Mouse (Mus musculus): Measurements from ENCODE around the gene Cryba2. TPM values are rescaled to one million over a fixed set of nuclear protein-coding genes. Genes with fewer than 3 reads are reported as not detected.

The Cryba2 gene
- polyA plus RNA-seq, 1 experiment from 2014 or later, result not detected

DNA sequence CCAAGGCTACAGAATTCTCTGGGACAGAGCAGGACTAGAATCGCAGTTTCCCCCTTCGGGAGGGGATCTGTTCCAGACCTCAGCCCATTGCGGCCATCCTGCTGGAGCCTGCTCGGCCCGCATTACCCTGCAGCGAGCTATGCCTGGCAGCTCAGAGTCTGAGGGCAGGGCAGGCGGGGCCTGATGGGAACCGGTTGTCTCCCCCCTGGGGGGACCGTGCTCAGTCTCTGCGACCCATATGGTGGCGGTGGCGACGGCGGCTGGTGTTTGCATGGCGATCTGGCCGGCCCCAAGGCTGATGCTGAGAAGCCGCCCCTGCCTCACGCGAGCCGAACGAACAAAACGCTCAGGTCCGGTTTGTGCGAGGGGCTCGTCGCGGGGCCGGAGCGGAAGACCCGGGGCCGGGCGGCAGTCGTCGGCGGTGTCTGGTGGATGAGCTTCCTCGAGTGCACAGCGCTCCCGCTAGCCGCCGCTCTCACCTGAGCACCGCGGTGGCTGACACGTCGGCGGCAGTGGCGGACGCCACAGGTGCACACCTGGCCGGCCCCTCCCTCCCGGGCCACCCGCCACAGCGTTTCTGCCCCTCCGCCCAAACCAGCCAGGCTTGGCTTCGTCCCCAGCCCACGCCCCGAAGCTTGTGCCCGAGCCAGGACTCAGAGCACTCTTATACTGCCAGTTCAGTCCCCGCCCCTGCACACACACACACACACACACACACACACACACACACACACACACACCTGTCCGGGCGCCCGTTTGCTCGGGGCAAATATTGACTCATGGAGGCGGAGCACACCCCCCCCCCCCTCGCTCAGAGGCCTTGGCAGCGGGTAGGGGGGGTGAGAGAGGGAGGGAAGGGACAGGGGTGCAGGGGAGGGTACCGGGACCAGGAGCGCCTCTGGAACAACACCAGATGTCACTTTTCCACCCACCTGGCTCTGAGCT, 7.7 kb upstream of the Cryba2 start:
- Histone ChIP-seq H3K4me3 (peak overlapping the region; percentile 30), H3K9me3 (no peaks in the 10 kb centered on the region), H3K9ac (no peak overlapping the region; the same call in 1 of the 2 replicates), H3K4me1 (peaks cover 27% of the 10 kb centered on the region), H3K27me3 (peaks cover 100% of the 10 kb centered on the region), H3K36me3 (no peaks in the 10 kb centered on the region), H3K4me2 (replicated peaks) (peak overlapping the region; percentile 65), H3K27ac (no peak overlapping the region)
- ATAC-seq (ENCODE audit: low FRiP score, low read depth), result no peak
- WGBS, result under 1% methylated on average over 63 of the region's 66 CpGs

- H3K4me1 ChIP-seq, result peaks cover 27% of the 10 kb centered on the region
- H3K4me2 ChIP-seq (replicated peaks), result no peak overlapping the region
- no peak for ATAC-seq (ENCODE audit: low FRiP score, low read depth)
- WGBS, result 7% methylated on average over 7 of the region's 10 CpGs
- H3K27me3 ChIP-seq, result peaks cover 99% of the 10 kb centered on the region
- no peaks in the 10 kb centered on the region for H3K9me3 ChIP-seq
- no peak overlapping the region for H3K27ac ChIP-seq
- H3K4me3 ChIP-seq, result no peak overlapping the region
- H3K36me3 ChIP-seq, result no peaks in the 10 kb centered on the region
- H3K9ac ChIP-seq, result no peak overlapping the region
These were observed 5.9 kb upstream of the Cryba2 start for GRCm38 (mm10) chr1:74898656-74899431.

DNA sequence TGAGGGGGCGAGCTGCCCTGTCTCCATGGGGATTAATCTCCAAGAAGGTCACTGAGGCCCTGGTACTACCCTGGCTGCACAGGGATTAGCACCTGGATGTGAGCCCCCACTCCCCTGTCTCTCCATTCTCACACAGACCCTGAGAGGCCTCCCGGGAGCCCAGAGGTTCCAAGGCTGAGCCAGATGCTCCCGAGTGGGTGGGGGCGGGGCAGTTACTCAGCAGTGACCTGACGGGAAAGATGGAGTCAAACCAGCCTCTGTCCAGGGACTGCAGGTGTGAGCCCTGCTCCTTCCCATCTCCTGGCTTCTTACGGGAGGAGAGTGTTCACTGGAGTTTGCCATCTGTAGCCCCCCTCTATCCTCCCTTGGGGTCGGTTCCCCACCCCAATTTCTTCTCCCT, 5.0 kb upstream of the Cryba2 start:
- Histone ChIP-seq H3K9ac (no peak overlapping the region), H3K4me3 (no peak overlapping the region), H3K36me3 (no peaks in the 10 kb centered on the region), H3K27me3 (peaks cover 99% of the 10 kb centered on the region), H3K9me3 (no peaks in the 10 kb centered on the region), H3K4me1 (peaks cover 27% of the 10 kb centered on the region), H3K27ac (no peak overlapping the region), H3K4me2 (replicated peaks) (no peak overlapping the region)
- WGBS, result 3% methylated on average over 7 of the region's 7 CpGs
- no peak for ATAC-seq (ENCODE audit: low FRiP score, low read depth)

GRCm38 (mm10) chr1:74894966-74895365, 2.0 kb upstream of the Cryba2 start:
- Histone ChIP-seq H3K4me2 (replicated peaks) (no peak overlapping the region), H3K27me3 (peaks cover 99% of the 10 kb centered on the region), H3K36me3 (no peaks in the 10 kb centered on the region), H3K4me3 (no peak overlapping the region), H3K27ac (no peak overlapping the region), H3K9me3 (no peaks in the 10 kb centered on the region), H3K9ac (no peak overlapping the region), H3K4me1 (peaks cover 15% of the 10 kb centered on the region)
- 17% methylated on average over 4 of the region's 4 CpGs for WGBS
- ATAC-seq (ENCODE audit: low FRiP score, low read depth), result no peak

DNA sequence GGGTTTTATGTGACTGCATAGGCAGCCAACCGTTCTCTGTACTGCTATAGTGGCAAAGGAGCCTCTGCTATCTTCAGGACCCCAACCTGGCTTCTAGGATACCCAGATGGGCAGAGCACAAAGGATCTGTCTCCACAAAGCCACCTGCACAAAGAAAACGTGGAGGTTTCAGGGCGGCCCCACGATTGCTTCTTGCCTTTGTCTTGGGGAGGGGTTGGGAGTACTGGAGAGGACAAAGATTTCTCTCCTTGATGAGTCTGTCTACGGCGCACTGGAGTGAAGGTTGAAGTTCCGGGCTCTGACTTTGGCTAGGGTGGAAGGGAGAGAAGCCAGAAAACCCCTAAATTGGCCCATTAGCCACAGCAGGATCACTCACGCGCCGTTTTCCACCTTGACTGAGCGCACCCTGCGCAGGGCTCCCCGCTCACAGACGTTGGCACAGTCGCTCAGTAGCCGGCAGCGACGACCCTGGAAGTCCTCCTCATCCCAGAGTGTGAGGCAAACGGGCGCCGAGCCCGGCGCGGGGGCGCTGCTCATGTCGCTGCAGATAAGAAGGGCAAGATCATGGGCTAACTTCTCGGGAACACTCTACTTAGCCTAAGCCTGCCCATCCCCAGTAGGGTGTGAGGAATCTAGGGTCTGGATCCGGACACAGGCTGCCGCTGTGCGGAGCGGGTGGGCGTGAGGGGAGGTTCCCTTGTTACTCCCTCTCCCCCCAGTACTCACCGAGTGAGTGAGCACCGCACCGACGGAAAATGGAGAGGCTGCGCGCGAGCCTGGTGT, 401 bp downstream of the Cryba2 start:
- Histone ChIP-seq H3K36me3 (no peaks in the 10 kb centered on the region), H3K9ac (no peak overlapping the region), H3K9me3 (no peaks in the 10 kb centered on the region), H3K4me1 (no peaks in the 10 kb centered on the region), H3K27ac (no peak overlapping the region), H3K4me3 (no peak overlapping the region), H3K4me2 (replicated peaks) (no peak overlapping the region), H3K27me3 (peaks cover 96% of the 10 kb centered on the region)
- 2% methylated on average over 39 of the region's 39 CpGs for WGBS
- no peak for ATAC-seq (ENCODE audit: low FRiP score, low read depth)

GRCm38 (mm10) chr1:74891513-74891912, 1.4 kb downstream of the Cryba2 start:
- H3K36me3 ChIP-seq, result no peaks in the 10 kb centered on the region
- WGBS, result 0% methylated on average over 7 of the region's 8 CpGs
- no peak overlapping the region for H3K4me2 ChIP-seq (replicated peaks)
- H3K9ac ChIP-seq, result no peak overlapping the region
- no peak overlapping the region for H3K27ac ChIP-seq
- no peak overlapping the region for H3K4me3 ChIP-seq
- no peaks in the 10 kb centered on the region for H3K9me3 ChIP-seq
- no peak for ATAC-seq (ENCODE audit: low FRiP score, low read depth)
- no peaks in the 10 kb centered on the region for H3K4me1 ChIP-seq
- H3K27me3 ChIP-seq, result peaks cover 96% of the 10 kb centered on the region

GRCm38 (mm10) chr1:74885369-74886042, 7.4 kb downstream of the Cryba2 start, which contains the start of gene Fev:
Gene Fev, minus strand, starts transcription at chr1:74885419.
- no peak within 1 kb of the TSS for H3K9ac ChIP-seq
- peak within 1 kb of the TSS; percentile 31 for H3K4me3 ChIP-seq
- H3K36me3 ChIP-seq, result no peaks in the 10 kb centered on the region
- peaks cover 97% of the 10 kb centered on the region for H3K27me3 ChIP-seq
- no peak for ATAC-seq (ENCODE audit: low FRiP score, low read depth)
- H3K4me2 ChIP-seq (replicated peaks), result peak within 1 kb of the TSS; percentile 52
- H3K9me3 ChIP-seq, result no peaks in the 10 kb centered on the region
- no peak within 1 kb of the TSS for H3K27ac ChIP-seq
- peaks cover 31% of the 10 kb centered on the region for H3K4me1 ChIP-seq
- WGBS, result 2% methylated on average over 42 of the region's 43 CpGs

DNA sequence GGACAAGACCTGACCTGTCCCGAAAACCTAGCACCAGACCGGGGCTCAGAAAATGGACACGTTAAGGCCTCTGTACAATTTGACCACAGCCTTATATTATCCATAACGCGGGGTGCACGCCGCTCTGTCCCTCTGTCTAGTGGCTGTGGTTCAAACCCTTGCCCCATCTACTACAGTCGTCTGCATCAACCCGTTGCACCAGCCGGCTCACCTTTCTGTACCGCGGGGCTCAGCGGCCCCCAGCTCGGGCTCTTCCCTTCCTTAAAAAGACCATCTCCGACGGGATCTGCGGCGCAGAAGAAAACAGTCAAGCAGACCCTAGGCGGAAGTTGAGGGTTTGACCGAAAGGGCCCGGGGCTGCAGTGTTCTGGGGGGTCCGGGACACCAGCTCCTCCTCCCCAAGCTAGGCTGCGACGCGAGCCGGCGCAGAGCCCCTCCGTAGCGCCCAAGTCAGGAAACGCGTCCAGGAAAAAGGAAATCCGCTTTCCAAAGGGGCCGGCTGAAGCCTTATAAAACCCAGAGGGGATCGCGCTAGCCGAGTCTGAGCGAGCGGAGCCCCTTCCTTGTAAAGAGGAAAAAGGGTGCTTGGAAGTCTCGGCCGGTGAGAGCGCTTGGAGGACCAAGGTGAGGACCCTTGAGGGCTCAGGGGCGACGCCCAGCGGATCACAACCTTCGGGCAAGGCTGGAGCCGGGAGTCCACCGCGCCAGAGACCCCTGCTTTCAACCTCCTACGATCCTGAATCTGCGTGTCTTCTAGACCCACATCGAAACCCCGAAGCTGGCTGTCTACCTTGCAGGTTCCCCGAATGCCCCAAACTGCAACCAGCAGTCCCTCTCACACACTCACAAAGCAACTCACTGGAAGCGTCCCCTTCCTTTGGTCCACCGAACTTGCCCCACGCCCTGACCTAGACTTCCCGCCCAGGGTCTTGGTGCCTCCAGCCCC, 8.5 kb downstream of the Cryba2 start:
- no peak for ATAC-seq (ENCODE audit: low FRiP score, low read depth)

DNA sequence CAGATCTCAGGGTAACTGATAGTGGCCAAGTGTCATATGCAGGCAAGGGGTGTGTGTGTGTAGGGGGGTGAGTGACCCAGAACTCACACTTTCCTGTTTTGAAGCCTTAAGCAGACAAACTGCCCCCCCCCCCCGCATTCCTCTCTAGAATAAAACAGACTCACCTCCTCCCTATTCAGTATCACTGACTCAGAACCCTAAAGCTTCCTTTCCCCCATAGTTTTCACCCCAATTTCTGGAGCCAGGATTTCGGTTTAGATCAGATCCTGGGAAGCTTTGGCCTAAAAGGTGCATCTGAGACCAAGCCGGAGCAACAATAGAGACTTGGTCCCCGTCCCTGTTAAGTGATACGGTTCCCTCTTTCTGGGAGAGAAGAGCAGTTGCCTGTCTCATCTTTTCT, 9.5 kb downstream of the Cryba2 start:
- no peak for ATAC-seq (ENCODE audit: low FRiP score, low read depth)

More for the DNA sequence above, 8.5 kb downstream of the Cryba2 start:
- peaks cover 31% of the 10 kb centered on the region for H3K4me1 ChIP-seq
- peak overlapping the region; percentile 31 for H3K4me3 ChIP-seq
- no peaks in the 10 kb centered on the region for H3K36me3 ChIP-seq
- H3K9ac ChIP-seq, result no peak overlapping the region
- H3K4me2 ChIP-seq (replicated peaks), result peak overlapping the region; percentile 52
- peaks cover 96% of the 10 kb centered on the region for H3K27me3 ChIP-seq
- H3K27ac ChIP-seq, result no peak overlapping the region
- WGBS, result 1% methylated on average over 57 of the region's 57 CpGs
- no peaks in the 10 kb centered on the region for H3K9me3 ChIP-seq

DNA sequence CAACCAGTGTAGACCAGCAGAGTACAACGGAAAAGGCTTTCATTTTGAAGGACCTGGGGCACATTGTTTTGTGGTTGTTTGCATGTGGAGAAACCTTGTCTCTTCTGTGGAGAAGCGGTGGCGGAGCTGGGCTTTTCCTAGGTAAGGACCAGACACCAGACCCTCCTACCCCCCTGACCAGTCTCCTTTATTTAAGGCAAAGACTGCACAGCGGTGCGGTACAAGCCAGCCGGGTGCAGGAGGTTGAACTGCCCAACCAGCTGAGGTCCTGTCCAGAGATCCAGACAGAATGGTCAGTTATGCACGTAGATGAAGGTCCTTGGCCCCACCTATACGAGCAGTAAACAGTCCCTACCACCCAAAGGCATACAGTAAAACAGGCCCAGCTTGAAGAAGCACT, 10.1 kb downstream of the Cryba2 start:
- Histone ChIP-seq H3K4me3 (peak overlapping the region; percentile 40), H3K27me3 (peaks cover 98% of the 10 kb centered on the region), H3K4me2 (replicated peaks) (peak overlapping the region; percentile 62), H3K9ac (no peak overlapping the region), H3K9me3 (no peaks in the 10 kb centered on the region), H3K4me1 (peaks cover 31% of the 10 kb centered on the region), H3K27ac (no peak overlapping the region), H3K36me3 (no peaks in the 10 kb centered on the region)
- 2% methylated on average over 8 of the region's 8 CpGs for WGBS
- ATAC-seq (ENCODE audit: low FRiP score, low read depth), result no peak

More for the DNA sequence above, 9.5 kb downstream of the Cryba2 start:
- peaks cover 98% of the 10 kb centered on the region for H3K27me3 ChIP-seq
- no peaks in the 10 kb centered on the region for H3K36me3 ChIP-seq
- 7% methylated on average over 5 of the region's 5 CpGs for WGBS
- peaks cover 31% of the 10 kb centered on the region for H3K4me1 ChIP-seq
- H3K4me2 ChIP-seq (replicated peaks), result no peak overlapping the region
- no peak overlapping the region for H3K27ac ChIP-seq
- no peak overlapping the region for H3K4me3 ChIP-seq
- no peak overlapping the region for H3K9ac ChIP-seq
- no peaks in the 10 kb centered on the region for H3K9me3 ChIP-seq
